Mouse (Mus musculus) limb, embryonic 14.5 days (tissue): Measurements from ENCODE around the gene Tgfbrap1. TPM values are rescaled to one million over a fixed set of nuclear protein-coding genes. Genes with fewer than 3 reads are reported as not detected.
"Not testable (repeated sequence)": the region's sequence is repeated elsewhere in the genome, so short reads cannot be mapped to it uniquely, and the experiment has no call there.

Source experiments
- ATAC-seq: fragments of 200-750 bp; cut with Nextera tagmentation; 2 replicates; pipeline ENCODE4 v1.8.0; 2017; ENCODE audit warnings: low read depth, moderate number of reproducible peaks, moderate TSS enrichment; ENCODE audit not compliant: low FRiP score
- DNase-seq: peaks from one replicate; pipeline ENCODE4 v3.0.0-alpha.2; 2015; ENCODE audit warnings: low spot score
- H3K27ac ChIP-seq: fragments of 300-500 bp; sonication (generic); replicated peaks from 2 replicates; pipeline ENCODE4 v1.5.1; 2014; ENCODE audit warnings: low read depth, mild to moderate bottlenecking, low read length, moderate library complexity, mixed read lengths
- H3K27me3 ChIP-seq: fragments of 300-500 bp; sonication (generic); 2 replicates; pipeline ENCODE4 v1.6.1; 2014; ENCODE audit warnings: low read length, mixed read lengths; ENCODE audit not compliant: control insufficient read depth, insufficient read depth
- H3K36me3 ChIP-seq: fragments of 300-500 bp; sonication (generic); 2 replicates; pipeline ENCODE4 v1.6.1; 2014; ENCODE audit warnings: mild to moderate bottlenecking, low read length, moderate library complexity, mixed read lengths; ENCODE audit not compliant: control insufficient read depth, insufficient read depth
- H3K4me1 ChIP-seq: fragments of 300-500 bp; sonication (generic); 2 replicates; pipeline ENCODE4 v1.6.1; 2014; ENCODE audit warnings: antibody characterized with exemption, low read length, mixed read lengths; ENCODE audit not compliant: control insufficient read depth, insufficient read depth
- H3K4me2 ChIP-seq: fragments of 300-500 bp; sonication (generic); replicated peaks from 2 replicates; pipeline ENCODE4 v1.6.1; 2014; ENCODE audit warnings: low read depth, mild to moderate bottlenecking, low read length, moderate library complexity; ENCODE audit not compliant: severe bottlenecking
- H3K4me3 ChIP-seq: fragments of 300-500 bp; sonication (generic); replicated peaks from 2 replicates; pipeline ENCODE4 v1.5.1; 2014; ENCODE audit warnings: low read length
- H3K9ac ChIP-seq: fragments of 300-500 bp; sonication (generic); 2 replicates; pipeline ENCODE4 v1.6.1; 2014; ENCODE audit warnings: mild to moderate bottlenecking, low read depth, low read length, moderate library complexity; ENCODE audit not compliant: severe bottlenecking
- H3K9me3 ChIP-seq: fragments of 300-500 bp; sonication (generic); 2 replicates; pipeline ENCODE4 v1.6.1; 2016; ENCODE audit warnings: low read length; ENCODE audit not compliant: control insufficient read depth
- POLR2A ChIP-seq: fragments of 200-500 bp; IDR thresholded peaks from 2 replicates; pipeline ENCODE4 v1.8.0; 2012; ENCODE audit warnings: inconsistent platforms, mild to moderate bottlenecking, moderate library complexity, borderline replicate concordance; ENCODE audit not compliant: insufficient read depth, insufficient read length; ENCODE audit errors: extremely low read depth
- WGBS: fragments of 180-500 bp; shearing (Covaris S2); extraction: QIAGEN DNeasy Blood & Tissue Kit; methylation state at CpG from one replicate; pipeline ENCODE4 v1.1.7; 2014; 5-methylcytosine and 5-hydroxymethylcytosine counted together
- polyA plus RNA-seq, 2 experiments: library from polyadenylated mRNA; depleted of rRNA in 1 of 2; stranded (reverse) in 1 of 2; unstranded in 1 of 2; fragments of >200 nt; fragmentation: Nextera tagmentation in 1 of 2; extraction: Ambion mirVana in 1 of 2; gene quantifications; 2 replicates each; pipeline versions ENCODE4 v1.2.1 to v1.2.3; 2012 to 2014

Tgfbrap1 gene
- polyA plus RNA-seq, 2 experiments, result 12.8 to 22.7 TPM

- Histone ChIP-seq H3K4me1 (no peaks in the 10 kb centered on the region), H3K9me3 (no peaks in the 10 kb centered on the region), H3K36me3 (peaks cover 39% of the 10 kb centered on the region), H3K27me3 (no peaks in the 10 kb centered on the region), H3K4me3 (no peak overlapping the region), H3K4me2 (no peak overlapping the region), H3K9ac (no peak overlapping the region), H3K27ac (no peak overlapping the region)
- DNase-seq (no peak), ATAC-seq (no peak)
- 83% methylated on average over 10 of the region's 10 CpGs for WGBS
- TF ChIP-seq POLR2A, result no peak
Measured at GRCm38 (mm10) chr1:43047811-43048210, 50.6 kb downstream of the Tgfbrap1 start.

GRCm38 (mm10) chr1:43046990-43047389, 51.4 kb downstream of the Tgfbrap1 start:
- no peak for ATAC-seq
- TF ChIP-seq POLR2A, result no peak
- Histone ChIP-seq H3K4me2 (no peak overlapping the region), H3K9me3 (no peaks in the 10 kb centered on the region), H3K27ac (no peak overlapping the region), H3K9ac (no peak overlapping the region), H3K36me3 (peaks cover 33% of the 10 kb centered on the region), H3K4me1 (no peaks in the 10 kb centered on the region), H3K4me3 (no peak overlapping the region), H3K27me3 (no peaks in the 10 kb centered on the region)
- WGBS, result 87% methylated on average over 2 of the region's 2 CpGs
- no peak for DNase-seq

- Histone ChIP-seq H3K4me3 (no peak overlapping the region), H3K27ac (no peak overlapping the region), H3K4me1 (no peaks in the 10 kb centered on the region), H3K9ac (no peak overlapping the region), H3K4me2 (no peak overlapping the region), H3K9me3 (no peaks in the 10 kb centered on the region), H3K36me3 (peaks cover 17% of the 10 kb centered on the region), H3K27me3 (no peaks in the 10 kb centered on the region)
- 24% methylated on average over 14 of the region's 14 CpGs for WGBS
- DNase-seq (no peak), ATAC-seq (no peak)
- no peak for TF ChIP-seq POLR2A
Measured at GRCm38 (mm10) chr1:43045204-43045982, 53.0 kb downstream of the Tgfbrap1 start.

GRCm38 (mm10) chr1:43042271-43042670, 56.2 kb downstream of the Tgfbrap1 start:
- DNase-seq (no peak), ATAC-seq (no peak)
- Histone ChIP-seq H3K9ac (no peak overlapping the region), H3K4me3 (no peak overlapping the region), H3K4me2 (no peak overlapping the region), H3K27ac (no peak overlapping the region), H3K4me1 (no peaks in the 10 kb centered on the region), H3K27me3 (no peaks in the 10 kb centered on the region), H3K36me3 (no peaks in the 10 kb centered on the region), H3K9me3 (no peaks in the 10 kb centered on the region)
- no peak for TF ChIP-seq POLR2A
- 53% methylated on average over 6 of the region's 6 CpGs for WGBS

- no peaks in the 10 kb centered on the region for H3K36me3 ChIP-seq
- WGBS, result 77% methylated on average over 7 of the region's 7 CpGs
- H3K27me3 ChIP-seq, result no peaks in the 10 kb centered on the region
- H3K9ac ChIP-seq, result no peak overlapping the region
- no peaks in the 10 kb centered on the region for H3K9me3 ChIP-seq
- no peaks in the 10 kb centered on the region for H3K4me1 ChIP-seq
- TF ChIP-seq POLR2A, result no peak
- no peak overlapping the region for H3K4me2 ChIP-seq
- DNase-seq (no peak), ATAC-seq (no peak)
- no peak overlapping the region for H3K27ac ChIP-seq
- H3K4me3 ChIP-seq, result no peak overlapping the region
Measured at GRCm38 (mm10) chr1:43036014-43036413, 62.4 kb downstream of the Tgfbrap1 start.

GRCm38 (mm10) chr1:43015153-43015685, 83.2 kb downstream of the Tgfbrap1 start:
- DNase-seq, H3K27ac ChIP-seq, H3K9me3 ChIP-seq, H3K4me1 ChIP-seq, H3K4me2 ChIP-seq, H3K4me3 ChIP-seq, H3K36me3 ChIP-seq, ATAC-seq, H3K9ac ChIP-seq, H3K27me3 ChIP-seq: not testable (repeated sequence)
- 81% methylated on average over 7 of the region's 7 CpGs for WGBS
